ENCODE assay signal across 7 mouse cellular contexts in the genomic region with DNA sequence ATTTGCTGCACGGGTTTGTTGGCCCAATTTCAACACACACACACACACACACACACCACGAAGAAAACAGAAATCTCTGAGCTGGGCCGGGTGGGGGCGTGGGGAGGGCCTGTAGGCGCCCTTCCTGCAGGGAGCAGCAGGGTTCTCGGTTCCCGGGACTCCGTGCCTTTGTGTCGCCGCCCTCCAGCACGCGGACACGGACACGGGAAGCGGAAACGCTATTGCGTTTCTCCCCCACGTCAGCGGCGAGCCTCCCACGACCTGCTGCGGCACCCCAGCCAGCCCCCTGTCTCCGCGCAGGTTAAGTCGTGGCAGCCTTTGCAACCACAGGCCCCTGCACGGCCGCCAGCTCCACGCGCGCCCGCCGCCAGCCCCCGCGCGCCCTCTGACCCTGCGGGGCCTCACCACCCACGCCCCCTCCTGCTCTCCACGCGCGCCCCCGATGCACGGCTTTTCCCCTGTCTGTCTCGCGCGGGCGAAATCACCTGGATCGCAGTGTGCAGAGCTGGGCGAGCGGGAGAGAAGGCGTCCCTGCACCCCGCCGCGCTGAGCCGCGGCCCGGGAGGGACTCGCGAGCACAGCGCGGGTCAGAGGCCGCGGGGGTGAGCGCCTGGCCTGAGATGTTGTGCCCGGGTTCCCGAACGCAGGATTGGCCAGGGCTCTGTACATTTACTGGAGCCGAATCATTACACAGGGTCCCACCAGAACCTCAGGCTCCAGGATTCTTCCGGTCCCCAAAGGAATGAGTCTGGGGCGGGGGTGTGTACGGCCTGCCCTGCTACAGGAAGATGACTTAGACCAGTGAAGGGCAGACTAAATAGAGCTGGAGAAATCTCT. TPM values are rescaled to one million over a fixed set of nuclear protein-coding genes. Genes with fewer than 3 reads are reported as not detected.
DNase-seq lines count a peak whose midpoint lies in the region; ATAC-seq and TF ChIP-seq lines count a peak whose summit lies in the region.

A gene (minus strand): TSS at position 729 of the 837 bp plus-strand sequence.

- peak; percentile 84 for DNase-seq in adrenal gland, postnatal 14 days
- DNase-seq in embryonic facial prominence, embryonic 10.5 days (ENCODE audit: low spot score) = peak; percentile 73
- DNase-seq in heart, adult 8-10 months (ENCODE audit: low spot score) = peak; percentile 71
- peak; percentile 70 for DNase-seq in kidney, adult 18-20 months

- peak within 1 kb of the TSS; percentile 85 for H3K4me3 ChIP-seq in embryonic facial prominence, embryonic 10.5 days
- H3K4me3 ChIP-seq in limb, embryonic 13.5 days = peak within 1 kb of the TSS; percentile 64
- peak within 1 kb of the TSS; percentile 71 for H3K4me3 ChIP-seq in midbrain, embryonic 12.5 days
- H3K4me3 ChIP-seq in small intestine, adult 2 months (ENCODE audit: low read depth, low read length) = peak within 1 kb of the TSS; percentile 72

- no peak; the same call in 1 of the 2 replicates for TF ChIP-seq POLR2A in small intestine, adult 2 months (IDR thresholded peaks at IDR 0.05; ENCODE audit: low read depth, low read length)

- no peaks in the 10 kb centered on the region for H3K9me3 ChIP-seq in embryonic facial prominence, embryonic 10.5 days
- no peaks in the 10 kb centered on the region for H3K9me3 ChIP-seq in limb, embryonic 13.5 days
- no peaks in the 10 kb centered on the region for H3K9me3 ChIP-seq in midbrain, embryonic 12.5 days

- H3K27ac ChIP-seq in embryonic facial prominence, embryonic 10.5 days (replicated peaks) = peak within 1 kb of the TSS; percentile 99
- peak within 1 kb of the TSS; percentile 96 for H3K27ac ChIP-seq in limb, embryonic 13.5 days
- H3K27ac ChIP-seq in midbrain, embryonic 12.5 days (replicated peaks) = peak within 1 kb of the TSS; percentile 83
- peak within 1 kb of the TSS; percentile 25 for H3K27ac ChIP-seq in small intestine, adult 2 months (ENCODE audit: insufficient read depth, low read depth, low read length)

- peak; percentile 82 for ATAC-seq in limb, embryonic 13.5 days (ENCODE audit: low FRiP score, low read depth)
- peak; percentile 83 for ATAC-seq in midbrain, embryonic 12.5 days (ENCODE audit: low FRiP score, low read depth)

- no peaks in the 10 kb centered on the region for H3K36me3 ChIP-seq in embryonic facial prominence, embryonic 10.5 days (replicated peaks)
- H3K36me3 ChIP-seq in limb, embryonic 13.5 days = no peaks in the 10 kb centered on the region
- no peaks in the 10 kb centered on the region for H3K36me3 ChIP-seq in midbrain, embryonic 12.5 days
- H3K36me3 ChIP-seq in small intestine, adult 2 months (ENCODE audit: control insufficient read depth, insufficient read depth, low read length) = no peaks in the 10 kb centered on the region

- H3K27me3 ChIP-seq in embryonic facial prominence, embryonic 10.5 days (replicated peaks; ENCODE audit: low read depth, poor library complexity, severe bottlenecking) = no peaks in the 10 kb centered on the region; the same call in 1 of the 2 replicates
- H3K27me3 ChIP-seq in limb, embryonic 13.5 days = no peaks in the 10 kb centered on the region
- H3K27me3 ChIP-seq in midbrain, embryonic 12.5 days = peaks cover 3% of the 10 kb centered on the region; the same call in 1 of the 2 replicates
- H3K27me3 ChIP-seq in small intestine, adult 2 months (ENCODE audit: control insufficient read depth, insufficient read depth, low read length) = no peaks in the 10 kb centered on the region

- H3K4me1 ChIP-seq in embryonic facial prominence, embryonic 10.5 days = peaks cover 26% of the 10 kb centered on the region
- H3K4me1 ChIP-seq in limb, embryonic 13.5 days = peaks cover 22% of the 10 kb centered on the region
- H3K4me1 ChIP-seq in midbrain, embryonic 12.5 days = peaks cover 11% of the 10 kb centered on the region
- peaks cover 3% of the 10 kb centered on the region; the same call in 1 of the 2 replicates for H3K4me1 ChIP-seq in small intestine, adult 2 months (ENCODE audit: control insufficient read depth, insufficient read depth, insufficient read length, low read length)

- 1% methylated on average over 70 of the region's 70 CpGs for WGBS in embryonic facial prominence, embryonic 10.5 days
- WGBS in limb, embryonic 13.5 days = 1% methylated on average over 68 of the region's 70 CpGs
- WGBS in midbrain, embryonic 12.5 days = 1% methylated on average over 62 of the region's 70 CpGs
- 1% methylated on average over 70 of the region's 70 CpGs for WGBS in small intestine, adult 2 months

- peak within 1 kb of the TSS; percentile 97 for H3K9ac ChIP-seq in limb, embryonic 13.5 days
- H3K9ac ChIP-seq in midbrain, embryonic 12.5 days (replicated peaks) = peak within 1 kb of the TSS; percentile 95

- TF ChIP-seq CTCF in small intestine, adult 2 months (IDR thresholded peaks at IDR 0.05; ENCODE audit: extremely low read depth, insufficient read length, insufficient replicate concordance, low read depth, low read length) = no peak

- H3K4me2 ChIP-seq in limb, embryonic 13.5 days (replicated peaks) = peak within 1 kb of the TSS; percentile 93
- peak within 1 kb of the TSS; percentile 90 for H3K4me2 ChIP-seq in midbrain, embryonic 12.5 days (replicated peaks)

RNA-seq across cellular contexts. Expression of the gene that starts here (rescaled TPM):
- total RNA-seq in adrenal gland, postnatal 14 days (2021) = 4.6 TPM in 2 replicates
- polyA plus RNA-seq in embryonic facial prominence, embryonic 10.5 days (2016; fragmentation: Nextera tagmentation; extraction: Ambion mirVana) = 9.3 and 9.9 TPM in 2 replicates
- 1 to 10 TPM; 2.1 to 3.6 (median 2.8) TPM for total RNA-seq in heart, adult 8-10 months (2022)
- 10.3 and 10.6 TPM in 2 replicates for polyA plus RNA-seq in limb, embryonic 13.5 days (2015; fragmentation: Nextera tagmentation; extraction: Ambion mirVana)
- polyA plus RNA-seq in midbrain, embryonic 12.5 days (2016; fragmentation: Nextera tagmentation; extraction: Ambion mirVana) = 6.5 and 8.1 TPM in 2 replicates
- polyA plus RNA-seq in small intestine, adult 2 months (2012; rRNA removed) = 1.9 and 3.1 TPM in 2 replicates

Comparison
In these comparisons a context has a peak if more than half of its experiments do, and no peak if none do; other contexts are left out.
1. Peak in every context shown above with its lines: DNase-seq, ATAC-seq, H3K4me3 ChIP-seq and H3K27ac ChIP-seq.
2. H3K27ac ChIP-seq: peak in every context shown above with its lines; median percentile 99 in embryonic facial prominence, embryonic 10.5 days; 96 in limb, embryonic 13.5 days; 83 in midbrain, embryonic 12.5 days; 25 in small intestine, adult 2 months.